Mouse (Mus musculus) hindbrain, embryonic 10.5 days (tissue): Measurements from ENCODE around the gene Mecom. TPM values are rescaled to one million over a fixed set of nuclear protein-coding genes. Genes with fewer than 3 reads are reported as not detected.

ENCODE experiments used
- DNase-seq: peaks from one replicate; pipeline ENCODE4 v3.0.0-alpha.2; 2017; ENCODE audit warnings: low spot score
- H3K27ac ChIP-seq: fragments of 300-500 bp; sonication (generic); 2 replicates; pipeline ENCODE4 v1.5.1; 2016; ENCODE audit warnings: mild to moderate bottlenecking, moderate library complexity
- H3K27me3 ChIP-seq: fragments of 300-500 bp; sonication (generic); 2 replicates; pipeline ENCODE4 v1.6.1; 2016; ENCODE audit warnings: mild to moderate bottlenecking; ENCODE audit not compliant: poor library complexity, insufficient read depth, severe bottlenecking
- H3K36me3 ChIP-seq: fragments of 300-500 bp; sonication (generic); 2 replicates; pipeline ENCODE4 v1.6.1; 2016; ENCODE audit warnings: mild to moderate bottlenecking, moderate library complexity
- H3K4me1 ChIP-seq: fragments of 300-500 bp; sonication (generic); replicated peaks from 2 replicates; pipeline ENCODE4 v1.6.1; 2016; ENCODE audit warnings: mild to moderate bottlenecking
- H3K4me3 ChIP-seq: fragments of 300-500 bp; sonication (generic); 2 replicates; pipeline ENCODE4 v1.5.1; 2016; ENCODE audit warnings: mild to moderate bottlenecking, moderate library complexity
- H3K9me3 ChIP-seq: fragments of 300-500 bp; sonication (generic); 2 replicates; pipeline ENCODE4 v1.6.1; 2016; ENCODE audit warnings: mild to moderate bottlenecking, moderate library complexity
- WGBS: fragments of 180-500 bp; shearing (Covaris S2); methylation state at CpG from one replicate; pipeline ENCODE4 v1.1.7; 2016; 5-methylcytosine and 5-hydroxymethylcytosine counted together
- polyA plus RNA-seq: library from polyadenylated mRNA; unstranded; fragments of >200 nt; fragmentation: Nextera tagmentation; extraction: Ambion mirVana; gene quantifications from 2 replicates; pipeline ENCODE4 v1.2.1, GENCODE M21; 2016

Gene Mecom
- polyA plus RNA-seq, 1 experiment from 2014 or later: 25.8 TPM

GRCm38 (mm10) chr3:30404821-30405220 is 143.0 kb downstream of the Mecom start:
- Histone ChIP-seq H3K27ac (no peak overlapping the region), H3K36me3 (no peaks in the 10 kb centered on the region), H3K4me3 (no peak overlapping the region), H3K9me3 (no peaks in the 10 kb centered on the region), H3K27me3 (no peaks in the 10 kb centered on the region), H3K4me1 (no peaks in the 10 kb centered on the region; the same call in 1 of the 2 replicates)
- no peak for DNase-seq
- 88% methylated on average over 4 of the region's 4 CpGs for WGBS

- no peaks in the 10 kb centered on the region for H3K27me3 ChIP-seq
- H3K4me3 ChIP-seq: no peak overlapping the region
- no peak overlapping the region for H3K27ac ChIP-seq
- H3K36me3 ChIP-seq: no peaks in the 10 kb centered on the region
- no peak for DNase-seq
- 81% methylated on average over 7 of the region's 7 CpGs for WGBS
- no peaks in the 10 kb centered on the region for H3K9me3 ChIP-seq
- peaks cover 6% of the 10 kb centered on the region; the same call in 1 of the 2 replicates for H3K4me1 ChIP-seq
Observed at GRCm38 (mm10) chr3:30398911-30399310, 148.9 kb downstream of the Mecom start.

GRCm38 (mm10) chr3:30394911-30395310 is 152.9 kb downstream of the Mecom start:
- H3K9me3 ChIP-seq: no peaks in the 10 kb centered on the region
- WGBS: 85% methylated on average over 4 of the region's 4 CpGs
- no peak for DNase-seq
- no peaks in the 10 kb centered on the region for H3K36me3 ChIP-seq
- H3K4me1 ChIP-seq: peaks cover 6% of the 10 kb centered on the region; the same call in 1 of the 2 replicates
- no peak overlapping the region for H3K4me3 ChIP-seq
- no peaks in the 10 kb centered on the region for H3K27me3 ChIP-seq
- H3K27ac ChIP-seq: no peak overlapping the region

GRCm38 (mm10) chr3:30392662-30393061 is 155.1 kb downstream of the Mecom start:
- no peaks in the 10 kb centered on the region for H3K9me3 ChIP-seq
- no peaks in the 10 kb centered on the region for H3K27me3 ChIP-seq
- no peak for DNase-seq
- no peak overlapping the region for H3K4me3 ChIP-seq
- H3K4me1 ChIP-seq: peaks cover 6% of the 10 kb centered on the region; the same call in 1 of the 2 replicates
- WGBS: 65% methylated on average over 4 of the region's 4 CpGs
- H3K36me3 ChIP-seq: no peaks in the 10 kb centered on the region
- no peak overlapping the region for H3K27ac ChIP-seq

GRCm38 (mm10) chr3:30392218-30392617 is 155.6 kb downstream of the Mecom start:
- WGBS: 30% methylated on average over 4 of the region's 4 CpGs
- no peaks in the 10 kb centered on the region for H3K27me3 ChIP-seq
- H3K36me3 ChIP-seq: no peaks in the 10 kb centered on the region
- H3K27ac ChIP-seq: no peak overlapping the region
- peaks cover 6% of the 10 kb centered on the region; the same call in 1 of the 2 replicates for H3K4me1 ChIP-seq
- DNase-seq: no peak
- no peak overlapping the region for H3K4me3 ChIP-seq
- no peaks in the 10 kb centered on the region for H3K9me3 ChIP-seq

GRCm38 (mm10) chr3:30390346-30390745 is 157.5 kb downstream of the Mecom start:
- Histone ChIP-seq H3K36me3 (no peaks in the 10 kb centered on the region), H3K27me3 (no peaks in the 10 kb centered on the region), H3K4me3 (no peak overlapping the region), H3K9me3 (no peaks in the 10 kb centered on the region), H3K4me1 (peaks cover 1% of the 10 kb centered on the region; the same call in 1 of the 2 replicates), H3K27ac (no peak overlapping the region)
- 89% methylated on average over 5 of the region's 5 CpGs for WGBS
- DNase-seq: no peak

- Histone ChIP-seq H3K9me3 (no peaks in the 10 kb centered on the region), H3K4me3 (no peak overlapping the region), H3K27me3 (no peaks in the 10 kb centered on the region), H3K27ac (no peak overlapping the region), H3K4me1 (no peaks in the 10 kb centered on the region; the same call in 1 of the 2 replicates), H3K36me3 (no peaks in the 10 kb centered on the region)
- no peak for DNase-seq
- WGBS: 58% methylated on average over 4 of the region's 4 CpGs
Observed at GRCm38 (mm10) chr3:30380273-30380672, 167.5 kb downstream of the Mecom start.

- Histone ChIP-seq H3K9me3 (no peaks in the 10 kb centered on the region), H3K4me1 (no peaks in the 10 kb centered on the region; the same call in 1 of the 2 replicates), H3K27ac (no peak overlapping the region), H3K27me3 (no peaks in the 10 kb centered on the region), H3K36me3 (no peaks in the 10 kb centered on the region), H3K4me3 (no peak overlapping the region)
- 70% methylated on average over 6 of the region's 6 CpGs for WGBS
- DNase-seq: no peak
Observed at GRCm38 (mm10) chr3:30379301-30379700, 168.5 kb downstream of the Mecom start.

- Histone ChIP-seq H3K4me1 (peaks cover 10% of the 10 kb centered on the region; the same call in 1 of the 2 replicates), H3K36me3 (no peaks in the 10 kb centered on the region), H3K27me3 (no peaks in the 10 kb centered on the region), H3K4me3 (no peak overlapping the region), H3K27ac (no peak overlapping the region), H3K9me3 (0 out of 2 replicates have a peak, but pooled peaks cover 3% of the 10 kb centered on the region)
- no peak for DNase-seq
- 81% methylated on average over 7 of the region's 7 CpGs for WGBS
Observed at GRCm38 (mm10) chr3:30371472-30371871, 176.3 kb downstream of the Mecom start.

GRCm38 (mm10) chr3:30370860-30371455 is 176.8 kb downstream of the Mecom start:
- H3K36me3 ChIP-seq: no peaks in the 10 kb centered on the region
- peaks cover 10% of the 10 kb centered on the region; the same call in 1 of the 2 replicates for H3K4me1 ChIP-seq
- DNase-seq: no peak
- WGBS: 68% methylated on average over 16 of the region's 16 CpGs
- no peaks in the 10 kb centered on the region for H3K27me3 ChIP-seq
- H3K9me3 ChIP-seq: 0 out of 2 replicates have a peak, but pooled peaks cover 3% of the 10 kb centered on the region
- H3K27ac ChIP-seq: no peak overlapping the region
- H3K4me3 ChIP-seq: no peak overlapping the region

GRCm38 (mm10) chr3:30366621-30367020 is 181.2 kb downstream of the Mecom start:
- DNase-seq: no peak
- peaks cover 8% of the 10 kb centered on the region; the same call in 1 of the 2 replicates for H3K4me1 ChIP-seq
- 0 out of 2 replicates have a peak, but pooled peaks cover 3% of the 10 kb centered on the region for H3K9me3 ChIP-seq
- H3K27ac ChIP-seq: no peak overlapping the region
- H3K4me3 ChIP-seq: no peak overlapping the region
- H3K27me3 ChIP-seq: no peaks in the 10 kb centered on the region
- WGBS: 92% methylated on average over 7 of the region's 7 CpGs
- H3K36me3 ChIP-seq: no peaks in the 10 kb centered on the region

GRCm38 (mm10) chr3:30361190-30361589 is 186.6 kb downstream of the Mecom start:
- H3K27me3 ChIP-seq: no peaks in the 10 kb centered on the region
- WGBS: 84% methylated on average over 5 of the region's 5 CpGs
- H3K9me3 ChIP-seq: no peaks in the 10 kb centered on the region
- DNase-seq: no peak
- H3K27ac ChIP-seq: no peak overlapping the region
- H3K36me3 ChIP-seq: no peaks in the 10 kb centered on the region
- H3K4me3 ChIP-seq: no peak overlapping the region
- H3K4me1 ChIP-seq: no peaks in the 10 kb centered on the region

GRCm38 (mm10) chr3:30353878-30354727 is 193.7 kb downstream of the Mecom start:
- no peak overlapping the region for H3K4me3 ChIP-seq
- no peaks in the 10 kb centered on the region for H3K27me3 ChIP-seq
- WGBS: 55% methylated on average over 6 of the region's 6 CpGs
- DNase-seq: no peak
- no peak overlapping the region for H3K27ac ChIP-seq
- H3K4me1 ChIP-seq: peaks cover 11% of the 10 kb centered on the region; the same call in 1 of the 2 replicates
- no peaks in the 10 kb centered on the region for H3K9me3 ChIP-seq
- H3K36me3 ChIP-seq: no peaks in the 10 kb centered on the region
